Mouse (Mus musculus) c-Kit-positive CD71-positive TER-119-negative erythroid progenitor cells, embryonic 14.5 days (primary cell): ENCODE data around the gene Gm20521.

Experiments used
- DNase-seq: peaks from one replicate; pipeline ENCODE4 v3.0.0-alpha.2; 2013; ENCODE audit warnings: low read depth

The Gm20521 gene

GRCm38 (mm10) chr14:54893651-54894181, 10.5 kb downstream of the Gm20521 start:
- peak; percentile 100 for DNase-seq

- no peak for DNase-seq
These were observed 11.3 kb downstream of the Gm20521 start for GRCm38 (mm10) chr14:54894296-54895151.

DNA sequence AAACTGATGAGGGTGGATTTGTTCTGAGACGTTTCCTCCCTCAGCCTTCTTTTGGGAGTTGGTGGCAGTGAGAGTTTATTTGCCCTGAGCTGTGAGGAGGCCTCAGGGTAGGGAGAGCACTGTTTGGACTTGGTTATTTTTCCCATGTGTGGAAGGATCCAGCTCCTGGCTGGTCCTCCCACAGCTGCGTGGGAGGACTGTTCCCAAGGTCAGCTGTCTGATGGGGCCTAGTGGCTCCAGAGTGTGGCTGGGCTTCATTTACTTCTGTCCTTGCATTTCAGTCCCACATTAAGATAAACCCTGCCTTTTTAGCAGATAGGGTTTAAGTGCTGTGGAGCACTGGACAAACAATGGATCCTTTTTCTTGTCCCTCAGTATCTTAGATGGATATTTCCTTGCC, 14.2 kb downstream of the Gm20521 start:
- DNase-seq, result no peak

DNA sequence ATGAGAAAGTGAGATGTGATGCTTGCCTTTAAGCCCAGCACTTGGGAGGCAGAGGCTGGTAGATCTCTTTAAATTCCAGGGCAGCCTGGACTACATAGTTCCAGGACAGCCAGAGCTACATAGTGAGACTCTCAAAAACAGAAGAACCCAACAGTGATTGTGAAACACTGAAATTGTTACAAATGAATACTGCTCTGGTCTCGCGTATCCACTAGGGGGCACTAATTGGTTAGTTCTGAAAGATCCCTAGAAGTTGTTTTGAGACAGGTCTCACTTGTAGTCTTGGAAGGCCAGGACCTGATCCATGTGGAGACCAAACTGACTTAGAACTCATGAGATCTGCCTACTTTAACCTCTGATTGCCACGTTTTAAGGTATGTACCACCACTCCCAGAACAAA, 17.1 kb downstream of the Gm20521 start:
- DNase-seq, result peak; percentile 52

DNA sequence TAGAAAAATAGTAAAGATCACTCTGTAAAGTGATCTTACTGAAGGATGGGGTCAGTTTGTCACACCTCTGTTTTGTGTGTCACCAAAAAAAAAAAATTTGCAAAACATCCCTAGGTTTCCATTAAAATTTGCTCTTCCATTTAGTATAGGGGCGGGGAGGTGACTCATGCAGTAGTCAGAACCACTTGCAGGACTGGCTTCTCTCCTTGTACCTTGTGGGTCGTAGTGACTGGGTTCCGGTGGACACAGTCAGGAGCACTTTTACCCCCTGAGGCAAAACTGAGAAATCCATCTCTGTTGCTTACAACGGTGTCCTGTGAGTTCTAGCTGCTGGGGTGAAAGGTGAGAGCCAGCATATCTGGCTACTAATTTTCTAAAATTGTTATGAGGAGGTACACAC, 20.4 kb downstream of the Gm20521 start:
- no peak for DNase-seq

- DNase-seq, result no peak
These were observed 25.4 kb downstream of the Gm20521 start for GRCm38 (mm10) chr14:54908682-54909081.

- no peak for DNase-seq
These were observed 29.0 kb downstream of the Gm20521 start for GRCm38 (mm10) chr14:54912109-54912850.

DNA sequence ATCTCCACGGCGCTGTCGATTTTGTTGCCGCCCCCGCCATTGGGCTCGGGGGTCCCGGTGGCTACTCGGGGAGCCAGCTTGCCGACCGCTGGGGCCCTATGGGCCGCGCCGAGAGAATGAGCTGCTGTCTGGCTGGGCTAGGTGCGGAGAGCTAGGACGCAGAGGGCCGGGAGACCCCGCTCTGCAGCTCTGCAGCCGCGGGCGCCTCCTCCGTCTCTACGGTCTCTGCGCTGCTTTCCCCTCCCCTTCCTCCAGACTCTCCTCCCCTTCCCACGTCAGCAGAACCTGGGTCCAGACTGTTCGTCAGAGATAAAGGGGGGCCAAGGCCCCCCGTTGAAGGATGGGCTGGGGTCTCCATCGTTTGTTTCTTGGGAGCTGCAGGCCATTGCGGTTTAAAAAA, 29.6 kb downstream of the Gm20521 start, which contains the start of gene Slc22a17:
Slc22a17 (minus strand) TSS at position 247 of the 400 bp plus-strand sequence.
- no peak for DNase-seq

DNA sequence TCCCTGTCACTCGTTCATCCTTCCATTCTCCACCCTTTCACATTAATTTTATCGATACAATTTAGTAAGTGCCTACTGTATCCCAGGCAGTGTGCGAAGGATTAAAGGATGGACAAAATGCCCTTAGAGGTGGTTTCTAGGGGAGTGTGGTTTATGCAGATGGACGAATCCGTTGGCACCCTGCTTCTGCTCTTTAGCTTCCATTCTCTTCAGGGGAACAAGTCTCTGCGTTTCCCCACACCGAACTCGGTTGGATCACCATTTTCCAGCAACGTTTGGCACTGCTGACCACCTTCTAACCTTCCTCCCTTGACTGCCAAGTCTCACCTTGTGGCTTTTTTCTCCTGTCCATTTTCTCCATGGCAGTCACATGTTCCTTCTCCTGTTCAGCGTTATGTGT, 30.1 kb downstream of the Gm20521 start:
- no peak for DNase-seq

- DNase-seq, result no peak
These were observed 36.9 kb downstream of the Gm20521 start for GRCm38 (mm10) chr14:54920076-54920685.

DNA sequence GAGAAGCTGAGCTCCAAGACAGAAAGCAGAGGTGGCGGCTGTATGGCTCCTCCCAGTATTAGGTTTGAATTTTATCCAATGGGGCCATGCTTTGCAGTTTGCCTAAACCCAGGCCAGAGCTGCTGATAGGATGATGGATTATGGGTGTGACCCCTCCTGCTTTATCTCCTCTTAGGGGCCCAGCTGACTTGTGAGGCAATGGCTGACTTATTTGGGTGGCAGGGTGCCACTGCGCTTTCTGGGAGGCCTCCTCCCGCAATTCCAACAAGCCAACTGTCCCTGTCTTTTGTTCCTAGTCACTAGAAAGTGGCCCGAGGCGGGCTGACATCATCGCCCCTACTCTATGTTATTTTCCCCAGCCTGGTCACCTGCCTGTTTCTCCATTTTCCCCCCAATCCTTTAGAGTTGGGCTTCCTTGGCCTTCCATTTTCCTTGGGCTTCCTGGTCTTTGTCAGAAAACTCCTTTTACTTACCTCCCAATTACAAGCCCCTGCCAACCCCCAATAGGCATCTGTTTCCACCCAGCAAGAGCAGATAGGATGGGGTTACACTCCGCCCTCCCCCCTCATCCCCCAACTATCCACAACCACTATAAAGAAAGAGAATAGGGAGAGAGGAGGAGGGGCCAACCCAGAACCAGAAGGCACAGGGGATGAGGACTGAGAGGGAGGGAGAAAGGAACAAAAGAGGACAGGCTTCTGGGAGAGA, 41.6 kb downstream of the Gm20521 start:
- DNase-seq, result no peak

DNA sequence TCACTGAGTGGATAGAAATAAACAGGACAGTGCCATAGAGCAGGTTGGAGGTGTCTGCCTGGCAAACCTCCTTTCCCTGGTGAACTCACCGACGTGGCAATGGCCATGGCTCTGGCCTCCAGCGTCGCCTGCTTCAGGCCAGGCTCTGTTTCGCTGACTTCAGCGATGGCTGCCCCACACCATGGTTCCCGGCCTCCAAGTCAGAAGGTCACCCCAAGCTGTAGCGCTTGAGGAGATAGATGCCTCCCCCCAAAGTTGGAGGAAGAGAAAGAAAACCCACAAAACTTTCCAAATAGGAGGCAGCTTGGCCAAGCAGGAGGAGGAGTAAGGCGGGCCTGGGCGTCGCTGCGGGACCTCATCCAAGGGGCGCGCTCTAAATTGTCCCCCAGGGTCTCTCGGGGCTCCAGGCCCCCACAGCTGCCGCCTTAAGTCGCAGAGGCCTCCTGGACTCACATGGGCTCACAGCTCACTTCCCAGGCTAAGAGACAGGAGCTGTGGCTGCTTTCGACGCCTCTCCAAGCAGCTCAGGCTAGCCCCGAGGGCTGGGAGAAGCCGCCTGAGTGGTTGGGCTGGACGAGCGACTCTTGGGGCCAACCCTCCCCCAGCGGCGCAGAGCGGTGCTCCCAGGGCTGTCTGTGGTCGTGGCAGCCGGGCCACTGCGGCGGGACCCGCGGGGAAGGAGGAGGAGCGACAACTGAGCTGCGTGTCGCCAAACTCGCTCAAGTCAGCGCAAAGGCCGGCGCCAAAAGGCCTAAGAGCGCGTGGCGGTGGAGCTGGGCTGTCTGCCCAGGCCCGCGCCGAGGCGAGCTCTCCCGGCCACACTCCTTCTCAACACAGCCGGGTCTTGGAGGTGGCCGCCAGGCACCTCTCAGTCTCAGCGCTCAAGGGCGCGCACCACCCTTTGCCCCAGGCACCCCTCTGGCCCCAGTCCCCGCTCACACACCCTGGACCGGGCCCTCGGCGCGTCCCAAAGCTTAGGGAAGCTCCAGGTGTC, 42.4 kb downstream of the Gm20521 start, which contains the start of gene Efs:
Efs (minus strand) TSS at position 778 of the 994 bp plus-strand sequence.
- DNase-seq, result no peak

DNA sequence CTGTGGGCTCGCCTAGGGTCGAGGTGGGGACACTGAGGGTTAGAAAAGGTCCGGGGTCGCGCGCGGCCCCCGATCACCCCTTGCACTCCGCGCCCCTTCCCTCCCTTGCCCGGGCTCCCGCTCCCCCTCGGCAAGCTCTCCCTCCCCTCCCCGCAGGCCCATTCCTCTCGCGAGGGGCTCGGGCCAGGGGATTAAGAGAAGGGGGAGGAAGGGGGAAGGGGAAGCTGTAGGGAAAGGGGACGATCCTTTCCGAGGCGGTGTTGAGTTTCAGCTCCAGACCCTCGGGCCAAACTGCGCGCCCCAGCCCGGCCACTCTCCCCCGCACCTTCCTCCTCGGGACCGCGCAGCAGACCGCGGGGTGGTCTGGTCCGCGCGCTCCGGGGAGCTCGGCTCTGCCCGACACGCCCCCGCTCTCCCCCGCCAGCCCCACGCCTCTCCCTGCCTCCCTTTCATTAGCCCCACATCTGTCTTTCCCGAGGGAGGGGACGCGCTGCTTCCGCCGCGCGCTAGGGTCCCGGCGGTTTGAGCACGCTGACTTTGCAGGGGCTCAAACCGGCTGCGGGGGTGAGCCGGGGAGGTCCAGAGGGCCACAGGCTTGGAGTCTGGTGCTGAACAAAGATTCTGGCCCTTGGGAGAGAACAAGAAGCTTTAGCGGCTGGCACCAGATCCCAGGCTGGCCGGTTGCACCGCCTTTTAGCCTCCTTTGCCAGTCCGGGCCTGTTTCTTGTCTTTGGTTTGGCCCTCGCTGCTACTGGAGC, 43.3 kb downstream of the Gm20521 start:
- DNase-seq, result no peak

GRCm38 (mm10) chr14:54927296-54927695, 44.1 kb downstream of the Gm20521 start:
- DNase-seq, result no peak

DNA sequence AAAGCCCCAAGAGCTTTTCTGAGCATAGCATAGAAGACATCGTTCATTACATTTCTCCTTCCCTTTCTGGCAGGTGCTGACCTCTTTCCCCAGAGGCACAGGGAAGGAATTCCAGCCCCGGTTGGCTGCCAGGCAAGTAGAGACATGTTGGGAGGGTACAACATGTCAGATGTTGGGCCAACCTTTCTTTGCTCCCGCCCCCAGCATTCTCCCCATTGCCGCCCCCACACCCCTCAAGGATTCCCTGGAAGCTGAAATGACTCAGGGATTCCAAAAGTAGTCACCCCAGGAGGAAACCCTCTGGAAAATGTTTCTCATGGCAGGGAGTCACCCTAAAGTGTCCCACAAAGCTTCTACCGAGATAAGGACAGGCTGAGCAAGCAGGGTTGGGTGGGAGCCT, 46.6 kb downstream of the Gm20521 start:
- no peak for DNase-seq

DNA sequence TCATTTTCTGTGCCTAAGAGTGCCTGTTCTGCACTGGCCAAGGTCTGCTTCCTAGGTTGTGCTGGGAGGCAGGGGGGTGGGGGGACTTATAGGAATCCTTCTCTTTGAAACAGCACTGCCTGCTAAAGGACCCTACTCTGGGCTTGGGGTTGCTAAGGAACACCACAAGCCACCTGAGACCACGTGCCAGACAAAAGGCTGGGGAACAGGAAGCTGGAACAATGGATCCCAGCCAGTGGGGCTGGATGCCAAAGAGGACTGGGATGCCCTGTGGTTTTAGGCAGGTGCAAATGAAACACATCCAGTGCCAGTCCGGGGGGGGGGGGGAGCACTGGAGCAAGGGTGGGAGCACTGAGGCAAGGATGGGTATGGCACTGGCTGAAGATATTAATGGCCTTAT, 47.2 kb downstream of the Gm20521 start:
- no peak for DNase-seq

DNA sequence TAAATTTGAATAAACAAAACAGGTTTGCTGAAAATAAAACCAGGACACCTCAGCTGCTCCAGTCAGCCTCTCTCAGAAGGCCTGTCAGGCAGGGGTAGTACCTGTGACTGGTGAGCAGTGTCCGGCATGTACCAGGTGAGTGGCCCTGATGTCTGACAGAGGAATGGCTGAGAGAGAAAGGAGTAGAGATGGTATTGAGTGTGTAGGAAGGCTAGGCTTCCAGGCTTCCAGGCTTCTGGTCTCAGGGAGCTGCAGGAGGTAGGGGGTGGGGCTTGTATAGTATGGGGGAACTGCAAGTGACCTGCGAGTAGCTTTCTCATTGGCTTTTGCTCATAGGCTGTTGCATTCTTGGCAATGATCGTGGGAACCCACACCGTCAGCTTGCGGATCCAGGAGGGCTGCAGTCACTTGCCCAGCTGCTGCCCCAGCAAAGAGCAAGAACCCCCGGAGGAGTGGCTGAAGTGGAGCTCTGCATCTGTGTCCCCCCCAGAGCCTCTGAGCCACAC, 49.5 kb downstream of the Gm20521 start, which contains the start of gene Il25:
Il25 (plus strand) TSS at position 51 of the 506 bp plus-strand sequence.
- DNase-seq, result no peak

GRCm38 (mm10) chr14:54935904-54936830, 52.9 kb downstream of the Gm20521 start, which contains the start of gene Cmtm5:
Gene Cmtm5 (plus strand): TSS chr14:54936261.
- no peak for DNase-seq
